Mouse (Mus musculus) c-Kit-positive CD71-positive TER-119-negative erythroid progenitor cells, embryonic 14.5 days (primary cell): Measurements from ENCODE around the gene Gm47841.

Source experiments
- DNase-seq: peaks from one replicate; pipeline ENCODE4 v3.0.0-alpha.2; 2013; ENCODE audit warnings: low read depth

Gm47841 gene

GRCm38 (mm10) chr15:101074067-101074466, 26.9 kb upstream of the Gm47841 start:
- DNase-seq, result no peak

- no peak for DNase-seq
Measured at GRCm38 (mm10) chr15:101072736-101073135, 25.5 kb upstream of the Gm47841 start.

DNA sequence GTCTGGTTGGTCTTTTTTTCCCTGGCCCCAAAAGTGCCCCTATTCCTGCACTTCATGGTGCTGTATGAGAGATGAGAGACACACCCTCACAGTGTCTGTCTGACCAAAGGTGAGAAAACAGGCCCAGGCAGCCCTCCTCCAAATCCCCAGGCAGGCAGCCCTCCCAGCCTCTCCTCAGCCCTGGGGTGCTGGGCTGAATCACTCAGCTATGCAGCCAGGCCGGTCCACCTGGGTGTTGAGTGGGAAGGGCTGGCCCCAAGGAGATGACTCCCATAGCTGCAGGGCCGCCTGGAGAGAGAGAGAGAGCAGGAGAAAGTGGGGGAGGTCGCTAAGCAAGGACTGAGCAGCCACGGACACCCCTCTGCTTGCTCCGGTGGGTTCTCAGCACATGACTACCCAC, 23.6 kb upstream of the Gm47841 start:
- DNase-seq, result no peak

- DNase-seq, result no peak
Measured at GRCm38 (mm10) chr15:101069641-101070190, 22.5 kb upstream of the Gm47841 start.

DNA sequence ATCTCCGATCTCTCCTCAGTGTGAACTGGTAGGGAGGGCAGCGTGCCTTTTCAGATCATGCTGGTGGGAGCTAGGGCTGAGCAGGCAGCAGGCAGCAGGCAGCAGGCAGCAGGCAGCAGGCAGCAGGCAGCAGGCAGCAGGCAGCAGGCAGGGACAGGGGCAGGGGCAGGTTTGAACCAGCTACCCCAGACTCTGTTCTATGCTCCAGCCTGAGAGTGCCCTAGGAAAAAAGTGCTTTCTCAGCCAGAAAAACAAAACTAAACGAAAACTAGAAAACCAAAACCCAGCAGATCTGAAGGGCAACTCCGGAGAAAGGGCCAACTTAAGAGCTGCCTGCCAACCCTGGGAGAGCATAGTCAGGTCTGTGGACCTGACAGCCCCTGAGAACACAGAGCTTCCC, 21.5 kb upstream of the Gm47841 start:
- no peak for DNase-seq

DNA sequence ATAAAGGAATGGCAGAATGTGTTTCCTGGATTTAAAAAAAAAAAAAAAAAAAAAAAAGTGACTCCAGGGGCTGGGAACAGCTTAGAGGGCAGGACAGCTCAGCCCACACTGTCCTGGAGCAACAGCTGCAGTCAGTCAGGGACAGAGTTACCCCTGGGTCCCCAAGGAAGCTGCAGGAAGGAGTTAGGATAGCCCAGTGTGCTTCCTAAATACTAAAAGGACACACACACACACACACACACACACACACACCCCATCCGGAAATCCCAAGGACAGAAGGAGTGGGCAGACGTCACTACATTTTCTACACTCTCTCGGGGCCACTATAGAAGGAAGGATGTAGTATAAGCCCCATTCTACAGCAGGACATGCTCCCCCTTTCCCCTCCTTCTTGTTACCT, 20.8 kb upstream of the Gm47841 start:
- no peak for DNase-seq

- DNase-seq, result no peak
Measured at GRCm38 (mm10) chr15:101066920-101067696, 19.9 kb upstream of the Gm47841 start.

DNA sequence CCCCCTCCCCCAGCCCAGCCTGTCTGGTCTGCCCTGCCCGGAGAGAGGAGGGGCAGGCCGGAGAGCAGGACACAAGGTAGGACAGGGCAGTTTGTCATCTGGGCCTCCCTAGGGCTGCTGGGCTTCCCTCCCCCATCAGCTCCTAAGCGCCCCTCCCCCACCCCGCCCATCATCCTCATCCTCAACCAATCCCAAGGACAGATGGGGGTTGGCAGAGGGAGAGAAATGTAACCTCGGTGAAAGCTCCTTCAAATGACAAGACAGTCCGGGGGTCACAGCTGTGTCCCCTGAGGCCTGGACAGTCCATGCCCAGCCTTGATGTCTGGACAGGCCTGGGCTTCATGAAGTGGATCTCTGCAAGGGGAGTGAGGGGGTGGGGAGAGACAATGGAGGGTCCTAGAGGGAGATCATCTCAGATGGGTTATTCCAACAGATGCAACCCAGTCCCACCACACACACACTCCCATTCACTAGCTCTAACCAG, 19.2 kb upstream of the Gm47841 start:
- DNase-seq, result no peak

- no peak for DNase-seq
Measured at GRCm38 (mm10) chr15:101065069-101065468, 17.9 kb upstream of the Gm47841 start.

- no peak for DNase-seq
Measured at GRCm38 (mm10) chr15:101060280-101060852, 13.2 kb upstream of the Gm47841 start.

- DNase-seq, result no peak
Measured at GRCm38 (mm10) chr15:101059570-101060279, 12.5 kb upstream of the Gm47841 start.

GRCm38 (mm10) chr15:101056225-101056624, 9.0 kb upstream of the Gm47841 start:
- no peak for DNase-seq

DNA sequence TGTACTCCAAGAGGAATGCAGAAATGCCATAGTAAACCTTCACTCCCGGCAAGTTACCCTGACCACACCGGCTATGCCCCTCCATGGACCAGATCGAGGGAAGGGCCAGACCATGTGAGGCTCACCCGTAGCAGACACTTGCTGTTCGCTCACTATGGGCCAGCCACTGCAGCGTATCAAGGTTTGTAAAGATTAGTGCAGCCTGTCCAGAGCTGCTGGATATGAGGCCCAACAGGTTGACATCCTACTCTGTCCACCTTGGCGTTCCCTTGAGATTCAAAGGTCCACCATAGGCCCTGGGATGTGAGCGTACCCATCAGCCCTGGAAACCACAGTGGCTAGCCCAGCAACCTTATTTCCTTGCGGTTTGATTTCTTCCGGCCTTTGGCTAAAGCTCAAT, 7.3 kb upstream of the Gm47841 start:
- no peak for DNase-seq

DNA sequence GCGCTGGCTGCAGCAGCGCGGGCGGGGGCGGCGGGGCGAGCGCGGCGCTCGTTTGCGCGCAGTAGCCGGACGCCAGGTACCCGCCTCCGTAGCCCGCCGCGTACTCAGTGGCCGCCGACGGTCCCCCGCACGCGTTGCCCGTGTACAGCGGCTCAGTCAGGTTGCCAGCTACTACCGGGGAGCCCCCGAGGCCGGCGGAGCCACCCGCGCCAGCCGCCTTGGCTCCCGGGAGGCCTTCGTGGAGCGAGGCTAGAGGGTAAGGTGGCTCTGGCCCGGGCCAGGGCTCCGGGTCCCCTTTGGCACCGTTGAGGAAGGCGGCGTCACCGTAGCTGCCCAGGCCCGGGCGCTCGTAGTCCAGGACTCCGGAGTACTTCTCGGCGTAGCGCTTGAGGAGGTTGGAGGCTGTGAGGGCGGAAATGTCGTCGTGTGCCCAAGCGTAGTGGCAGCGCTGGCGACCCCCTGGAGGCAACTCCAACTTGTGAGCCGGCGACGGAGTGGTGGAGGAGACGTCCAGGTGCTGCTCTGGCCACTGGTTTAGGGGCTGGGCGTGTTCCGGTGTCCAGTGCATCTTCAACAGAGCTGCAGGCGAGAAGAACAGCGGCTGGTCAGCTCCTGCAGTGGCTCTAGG, 6.7 kb upstream of the Gm47841 start:
- DNase-seq, result no peak

GRCm38 (mm10) chr15:101052560-101053501, 5.6 kb upstream of the Gm47841 start:
- no peak for DNase-seq

GRCm38 (mm10) chr15:101051869-101052268, 4.7 kb upstream of the Gm47841 start:
- DNase-seq, result no peak

GRCm38 (mm10) chr15:101048338-101048896, 1.2 kb upstream of the Gm47841 start:
- DNase-seq, result no peak

- DNase-seq, result no peak
Measured at GRCm38 (mm10) chr15:101046527-101047193, 537 bp downstream of the Gm47841 start.

DNA sequence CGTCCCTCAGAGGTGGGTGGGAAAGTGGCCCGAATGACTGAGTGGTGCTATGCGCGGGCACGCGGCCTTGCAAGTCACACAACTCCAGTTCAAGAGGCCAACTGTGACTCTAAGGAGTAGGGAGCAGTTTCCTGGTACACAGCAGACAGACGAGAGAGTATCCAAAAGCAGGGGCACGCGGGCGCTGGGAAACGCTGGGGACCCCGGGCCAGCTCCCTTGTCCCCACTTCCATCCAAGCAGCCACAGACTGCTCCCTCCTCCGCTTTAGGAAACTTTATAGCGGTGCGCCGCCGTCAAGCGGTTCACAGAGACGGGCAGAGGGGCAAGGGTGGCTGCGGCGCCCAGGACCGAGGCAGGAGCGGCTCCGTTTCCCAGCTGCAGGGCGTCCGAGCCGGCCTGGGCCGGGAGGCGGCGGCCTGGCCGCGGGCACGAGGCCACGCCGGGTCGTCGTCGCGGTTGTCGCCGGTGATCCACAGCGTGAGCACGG, 1.1 kb downstream of the Gm47841 start:
- no peak for DNase-seq

DNA sequence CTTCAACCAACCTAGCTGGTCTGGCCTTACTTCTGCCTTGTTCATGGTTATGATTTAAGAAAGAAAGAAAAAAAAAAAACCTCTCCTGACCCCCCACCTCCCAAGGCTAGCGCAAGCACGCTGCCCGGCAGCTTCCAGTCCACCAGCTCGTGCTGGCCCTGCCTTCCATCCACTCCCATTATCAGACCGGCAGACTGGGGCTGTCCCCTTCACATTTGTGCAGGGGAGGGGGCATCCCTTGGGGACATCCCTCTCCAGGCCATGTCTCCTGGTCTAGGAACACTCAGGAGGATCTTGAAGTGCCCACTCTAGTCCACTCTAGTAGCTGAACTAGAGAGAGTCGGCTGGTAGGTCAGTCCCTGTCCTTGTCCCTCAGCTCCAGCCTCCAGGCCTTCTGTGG, 2.7 kb downstream of the Gm47841 start:
- no peak for DNase-seq
